Mouse (Mus musculus) induced T-regulatory cell, adult 2 months (primary cell): Measurements from ENCODE around the gene Gsdmc3.
"Not testable (repeated sequence)": the region's sequence is repeated elsewhere in the genome, so short reads cannot be mapped to it uniquely, and the experiment has no call there.

Experiments
- DNase-seq: peaks from one replicate; pipeline ENCODE4 v3.0.0-alpha.2; 2012; ENCODE audit warnings: low read depth

Gsdmc3 gene

GRCm38 (mm10) chr15:63878458-63878857 is at the start of gene Gsdmc3:
Gsdmc3 (minus strand) TSS chr15:63878558.
- DNase-seq: not testable (repeated sequence)

- DNase-seq: no peak
Measured at GRCm38 (mm10) chr15:63926201-63926600, 47.8 kb upstream of the Gsdmc3 start.

DNA sequence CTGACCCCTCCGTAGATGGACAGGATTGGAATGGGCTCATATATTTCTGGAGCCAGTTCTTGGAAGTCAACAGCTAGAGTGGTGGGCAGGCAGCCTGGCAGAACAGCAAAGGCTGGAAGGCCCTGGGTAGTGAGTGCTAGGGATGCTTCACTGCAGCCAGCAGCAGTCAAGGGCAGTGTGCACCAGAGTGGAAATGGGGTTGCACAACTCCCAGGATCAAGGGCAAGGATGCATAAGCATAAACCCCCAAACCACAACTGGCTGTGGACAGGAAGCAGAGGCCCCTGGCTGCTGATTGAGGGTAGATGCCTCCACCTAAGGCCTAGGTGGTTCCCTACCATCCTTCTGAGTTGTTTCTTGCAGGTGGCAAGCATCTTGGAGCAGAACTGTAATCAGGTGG is 46.1 kb upstream of the Gsdmc3 start:
- no peak for DNase-seq

- not testable (repeated sequence) for DNase-seq
Measured at GRCm38 (mm10) chr15:63921618-63922017, 43.3 kb upstream of the Gsdmc3 start.

GRCm38 (mm10) chr15:63919728-63920127 is 41.4 kb upstream of the Gsdmc3 start:
- DNase-seq: not testable (repeated sequence)

DNA sequence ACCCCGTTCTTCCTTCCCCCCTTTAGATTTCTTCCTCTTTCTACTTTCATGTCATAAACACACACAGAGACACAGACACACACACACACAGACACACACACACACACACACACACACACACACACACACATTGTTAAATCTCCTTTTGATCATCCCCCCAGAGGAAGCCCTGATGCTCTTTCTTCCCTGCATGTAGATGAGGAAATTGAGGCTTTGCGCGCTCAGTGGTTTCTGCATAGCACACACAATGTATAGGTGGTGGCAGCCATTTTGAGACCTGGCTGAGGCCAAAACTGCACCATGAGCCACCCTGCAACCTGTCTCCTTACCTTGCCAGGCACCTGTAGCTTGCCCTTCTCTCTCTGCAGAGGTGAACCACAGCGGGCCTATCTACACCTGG is 38.2 kb upstream of the Gsdmc3 start:
- not testable (repeated sequence) for DNase-seq

DNA sequence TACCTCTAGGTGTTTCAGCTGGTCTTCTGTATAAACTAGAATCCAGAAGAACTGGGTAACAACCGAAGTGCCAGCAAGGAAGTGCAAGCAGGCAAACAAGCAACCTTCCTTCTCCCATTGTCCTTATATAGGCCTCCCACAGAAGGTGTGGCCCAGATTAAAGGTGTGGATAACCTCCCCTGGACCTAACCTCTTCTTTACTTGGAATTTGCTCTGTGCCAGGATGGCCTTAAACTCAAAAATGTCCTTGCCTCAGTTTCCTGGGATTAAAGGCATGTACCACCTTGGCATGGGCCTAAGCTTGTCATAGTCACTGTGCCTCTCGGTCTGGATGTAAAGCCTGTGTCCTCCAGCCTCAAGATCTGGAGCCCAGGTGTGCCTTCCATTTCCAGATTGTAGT is 33.8 kb upstream of the Gsdmc3 start, which contains the start of gene Gsdmc4:
Gene Gsdmc4 (minus strand): TSS at position 101 of the 400 bp plus-strand sequence.
- DNase-seq: not testable (repeated sequence)

DNA sequence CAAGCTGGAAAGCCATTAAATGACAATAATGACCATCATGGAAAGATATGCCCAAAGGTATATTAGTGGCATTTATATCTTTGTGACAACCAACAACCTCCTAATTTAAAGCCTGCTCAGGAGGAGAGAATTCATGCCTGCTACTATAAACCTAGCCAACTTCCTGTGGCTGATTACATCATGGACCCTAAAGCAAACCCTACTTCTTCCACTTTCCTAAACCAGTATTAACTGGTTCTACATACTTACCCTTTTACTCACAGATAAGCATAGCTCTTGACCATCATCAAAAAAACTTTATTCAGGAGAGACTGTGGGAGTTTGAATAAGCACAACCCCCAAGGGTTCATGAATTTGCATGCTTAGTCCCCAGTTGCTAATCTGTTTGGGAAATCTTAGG is 31.5 kb upstream of the Gsdmc3 start:
- not testable (repeated sequence) for DNase-seq

GRCm38 (mm10) chr15:63895560-63896353 is 17.4 kb upstream of the Gsdmc3 start:
- DNase-seq: peak; percentile 83

GRCm38 (mm10) chr15:63888440-63888839 is 10.1 kb upstream of the Gsdmc3 start:
- DNase-seq: not testable (repeated sequence)

DNA sequence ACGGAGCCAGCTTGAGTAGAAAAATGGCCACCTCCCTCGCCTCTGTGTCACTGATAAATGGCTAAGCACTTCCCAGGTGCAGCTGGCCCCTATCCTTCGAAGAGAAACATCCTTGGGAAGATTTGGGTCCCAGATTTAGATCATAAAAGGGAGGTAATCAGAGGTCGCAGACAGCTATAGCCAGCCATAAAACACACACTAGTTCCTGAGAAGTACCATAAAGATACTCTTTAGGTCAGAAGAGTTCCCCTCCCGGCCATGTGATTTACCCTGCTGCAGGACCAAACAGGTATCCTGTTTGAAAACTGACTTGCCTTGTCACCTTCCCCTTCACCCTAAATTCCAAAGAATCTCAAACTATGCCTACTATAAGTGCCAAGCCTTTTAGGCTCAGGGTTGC is 9.6 kb upstream of the Gsdmc3 start:
- not testable (repeated sequence) for DNase-seq

DNA sequence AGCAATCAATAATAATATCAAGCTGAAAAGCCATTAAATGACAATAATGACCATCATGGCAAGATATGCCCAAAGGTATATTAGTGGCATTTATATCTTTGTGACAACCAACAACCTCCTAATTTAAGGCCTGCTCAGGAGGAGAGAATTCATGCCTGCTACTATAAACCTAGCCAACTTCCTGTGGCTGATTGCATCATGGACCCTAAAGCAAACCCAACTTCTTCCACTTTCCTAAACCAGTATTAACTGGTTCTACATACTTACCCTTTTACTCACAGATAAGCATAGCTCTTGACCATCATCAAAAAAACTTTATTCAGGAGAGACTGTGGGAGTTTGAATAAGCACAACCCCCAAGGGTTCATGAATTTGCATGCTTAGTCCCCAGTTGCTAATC is 2.2 kb downstream of the Gsdmc3 start:
- not testable (repeated sequence) for DNase-seq

DNA sequence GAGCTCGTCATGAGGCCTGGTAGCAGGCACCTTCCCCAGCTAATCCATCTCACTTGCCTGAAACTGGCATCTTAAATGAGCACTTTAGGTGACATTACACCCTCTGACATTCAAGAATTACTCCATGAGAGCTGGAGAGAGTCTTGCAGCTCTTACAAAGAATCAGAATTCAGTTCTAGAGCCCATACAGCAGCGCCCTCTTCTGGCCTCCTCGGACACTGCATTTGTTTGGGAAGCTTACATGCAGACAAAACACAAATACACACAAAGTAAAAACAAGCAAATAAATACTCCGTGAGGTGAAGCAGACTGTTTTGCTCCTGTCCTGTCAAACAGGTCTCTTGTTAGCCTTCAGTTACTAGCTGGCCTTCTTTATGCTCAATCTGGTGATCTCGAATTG is 16.4 kb downstream of the Gsdmc3 start:
- DNase-seq: peak; percentile 47
